Mouse (Mus musculus) bone marrow macrophage, adult 2 months (primary cell): ENCODE results near the gene Arl14. TPM values are rescaled to one million over a fixed set of nuclear protein-coding genes. Genes with fewer than 3 reads are reported as not detected.

Experiments used
- H3K27ac ChIP-seq: 2 replicates; pipeline ENCODE4 v1.5.1; 2012; ENCODE audit warnings: low read depth, low read length; ENCODE audit not compliant: insufficient read depth
- H3K4me1 ChIP-seq: 2 replicates; pipeline ENCODE4 v1.6.1; 2012; ENCODE audit warnings: low read length; ENCODE audit not compliant: control insufficient read depth, insufficient read depth
- H3K4me3 ChIP-seq: 2 replicates; pipeline ENCODE4 v1.5.1; 2012; ENCODE audit warnings: mild to moderate bottlenecking, low read length, moderate library complexity; ENCODE audit not compliant: insufficient read depth
- CTCF ChIP-seq: IDR thresholded peaks from 2 replicates; pipeline ENCODE4 v1.5.1; 2012; ENCODE audit warnings: low read depth, mild to moderate bottlenecking, low read length, moderate library complexity
- POLR2A ChIP-seq: IDR thresholded peaks from 2 replicates; pipeline ENCODE4 v1.6.1; 2012; ENCODE audit warnings: mild to moderate bottlenecking, low read depth, low read length, borderline replicate concordance
- polyA plus RNA-seq: library from polyadenylated mRNA; stranded (reverse); fragments of >200 nt; gene quantifications from 2 replicates; pipeline ENCODE4 v1.2.4, GENCODE M21; 2012; ENCODE audit not compliant: missing spikeins, insufficient read depth, insufficient read length

Arl14 gene
- polyA plus RNA-seq, 1 experiment, result not detected

GRCm38 (mm10) chr3:69192995-69193394 is 29.2 kb upstream of the Arl14 start:
- Histone ChIP-seq H3K4me3 (no peak overlapping the region), H3K4me1 (peaks cover 17% of the 10 kb centered on the region), H3K27ac (no peak overlapping the region)
- TF ChIP-seq CTCF (no peak), POLR2A (no peak)

- peaks cover 17% of the 10 kb centered on the region for H3K4me1 ChIP-seq
- TF ChIP-seq POLR2A (no peak), CTCF (no peak)
- no peak overlapping the region for H3K4me3 ChIP-seq
- H3K27ac ChIP-seq, result no peak overlapping the region
Observed at GRCm38 (mm10) chr3:69194496-69194895, 27.7 kb upstream of the Arl14 start.

- TF ChIP-seq POLR2A (no peak), CTCF (no peak)
- Histone ChIP-seq H3K27ac (no peak overlapping the region), H3K4me3 (no peak overlapping the region)
Observed at GRCm38 (mm10) chr3:69195251-69195650, 27.0 kb upstream of the Arl14 start.

GRCm38 (mm10) chr3:69198098-69198497 is 24.1 kb upstream of the Arl14 start:
- no peak overlapping the region for H3K4me3 ChIP-seq
- no peak overlapping the region for H3K27ac ChIP-seq
- H3K4me1 ChIP-seq, result peaks cover 29% of the 10 kb centered on the region
- TF ChIP-seq POLR2A, result no peak
- no peak for TF ChIP-seq CTCF

More at GRCm38 (mm10) chr3:69195251-69195650, 27.0 kb upstream of the Arl14 start:
- peaks cover 18% of the 10 kb centered on the region for H3K4me1 ChIP-seq

- Histone ChIP-seq H3K27ac (no peak overlapping the region), H3K4me3 (no peak overlapping the region), H3K4me1 (peaks cover 35% of the 10 kb centered on the region)
- TF ChIP-seq CTCF (no peak), POLR2A (no peak)
Observed at GRCm38 (mm10) chr3:69200251-69200650, 22.0 kb upstream of the Arl14 start.

GRCm38 (mm10) chr3:69201206-69201605 is 21.0 kb upstream of the Arl14 start:
- peaks cover 36% of the 10 kb centered on the region for H3K4me1 ChIP-seq
- no peak overlapping the region for H3K4me3 ChIP-seq
- no peak overlapping the region for H3K27ac ChIP-seq
- TF ChIP-seq POLR2A, result no peak
- TF ChIP-seq CTCF, result no peak

- peak overlapping the region; percentile 48; the same call in 1 of the 2 replicates for H3K27ac ChIP-seq
- H3K4me3 ChIP-seq, result no peak overlapping the region
- TF ChIP-seq POLR2A (no peak), CTCF (no peak)
- H3K4me1 ChIP-seq, result peaks cover 38% of the 10 kb centered on the region
Observed at GRCm38 (mm10) chr3:69202876-69203275, 19.3 kb upstream of the Arl14 start.

GRCm38 (mm10) chr3:69205266-69206054 is 16.8 kb upstream of the Arl14 start:
- H3K27ac ChIP-seq, result peak overlapping the region; percentile 89
- H3K4me3 ChIP-seq, result peak overlapping the region; percentile 41
- peaks cover 35% of the 10 kb centered on the region for H3K4me1 ChIP-seq
- TF ChIP-seq POLR2A (no peak), CTCF (no peak)

GRCm38 (mm10) chr3:69206193-69206893 is 15.9 kb upstream of the Arl14 start:
- Histone ChIP-seq H3K4me3 (no peak overlapping the region), H3K4me1 (peaks cover 35% of the 10 kb centered on the region), H3K27ac (no peak overlapping the region; the same call in 1 of the 2 replicates)
- TF ChIP-seq POLR2A (no peak), CTCF (no peak)
